Mouse (Mus musculus): Measurements from ENCODE around the gene Cwc22.

DNA sequence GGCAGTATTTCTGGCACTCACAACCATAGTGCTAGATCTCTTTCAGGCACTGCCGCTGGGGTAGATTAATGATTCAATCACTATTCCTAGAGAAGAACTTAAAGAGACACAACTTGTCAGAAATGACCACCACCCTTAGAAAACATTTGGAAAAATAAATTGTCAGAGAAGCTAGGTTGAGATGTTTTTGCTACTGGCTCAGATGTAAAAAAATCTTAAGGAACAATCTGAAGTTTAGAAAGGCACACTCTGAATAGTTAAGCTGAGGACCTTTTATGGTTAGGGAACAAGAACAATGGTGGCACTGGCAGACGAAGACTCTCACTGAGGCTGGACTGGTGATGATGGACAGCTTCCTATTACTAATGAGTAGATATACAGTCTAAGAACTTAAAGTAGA lies 46.1 kb downstream of the Cwc22 start:
- TF ChIP-seq EP300 (IDR thresholded peaks at IDR 0.05; ENCODE audit: low read depth) (no peak), CTCF (IDR thresholded peaks at IDR 0.05; ENCODE audit: low read depth) (no peak)
